ENCODE assay signal across 8 mouse cellular contexts in the genomic region with DNA sequence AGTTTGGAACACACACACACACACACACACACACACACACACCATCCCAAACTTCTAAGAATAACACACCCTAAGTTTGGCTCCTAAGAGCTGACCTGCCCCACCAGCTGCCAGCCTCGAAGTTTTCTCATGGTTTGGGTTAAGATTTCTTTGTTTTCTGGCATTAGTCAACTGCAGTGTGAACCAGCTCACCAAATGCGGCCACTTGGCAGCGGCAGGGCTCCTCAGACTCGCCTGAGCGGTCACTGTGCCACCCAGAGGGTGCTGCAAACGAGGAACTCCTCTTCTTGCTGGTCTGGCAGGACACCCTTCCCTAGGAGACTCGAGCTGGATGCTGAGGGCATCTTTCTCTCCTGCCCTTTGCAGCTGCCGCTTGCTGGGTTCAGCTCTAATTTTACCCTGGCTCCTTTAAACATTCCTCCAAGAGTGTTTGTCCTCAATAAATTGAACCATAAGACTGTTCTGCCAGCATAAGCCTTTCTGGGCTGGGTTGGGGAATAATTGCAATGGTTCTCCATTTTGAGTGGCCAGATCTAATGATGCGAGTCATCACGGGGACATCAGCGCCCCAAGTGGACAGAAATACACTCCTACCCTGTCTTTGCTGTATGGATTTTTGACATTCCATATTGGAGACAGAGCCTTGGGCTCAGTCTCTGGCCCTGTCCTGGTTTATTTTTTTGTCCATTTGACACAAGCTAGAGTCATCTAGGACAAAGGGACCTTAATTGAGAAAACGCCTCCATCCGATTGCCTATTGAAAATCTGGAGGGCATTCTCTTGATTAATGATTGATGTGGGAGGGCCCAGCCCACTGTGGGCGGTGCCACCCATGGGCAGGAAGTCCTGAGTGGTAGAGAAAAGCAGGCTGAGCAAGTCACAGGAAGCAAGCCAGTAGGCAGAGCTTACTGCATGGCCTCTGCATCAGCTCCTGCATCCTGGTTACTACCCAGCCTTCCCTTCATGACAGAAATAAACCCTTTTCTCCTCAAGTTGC. TPM values are rescaled to one million over a fixed set of nuclear protein-coding genes. Genes with fewer than 3 reads are reported as not detected.
DNase-seq lines count a peak whose midpoint lies in the region; ATAC-seq and TF ChIP-seq lines count a peak whose summit lies in the region.

No protein-coding gene starts in this region.

- 0 out of 2 replicates have a peak overlapping the region, but pooled peaks have one; percentile 5 for H3K27ac ChIP-seq in hindbrain, embryonic 12.5 days
- H3K27ac ChIP-seq in hindbrain, embryonic 10.5 days = no peak overlapping the region
- no peak overlapping the region; the same call in 1 of the 2 replicates for H3K27ac ChIP-seq in lung, postnatal 0 days (ENCODE audit: low read length)

- peaks cover 46% of the 10 kb centered on the region for H3K4me1 ChIP-seq in hindbrain, embryonic 12.5 days
- H3K4me1 ChIP-seq in hindbrain, embryonic 10.5 days (replicated peaks) = peaks cover 43% of the 10 kb centered on the region
- peaks cover 7% of the 10 kb centered on the region; the same call in 1 of the 2 replicates for H3K4me1 ChIP-seq in lung, postnatal 0 days (ENCODE audit: insufficient read depth, low read depth, low read length)

- no peaks in the 10 kb centered on the region for H3K27me3 ChIP-seq in hindbrain, embryonic 12.5 days
- no peaks in the 10 kb centered on the region for H3K27me3 ChIP-seq in hindbrain, embryonic 10.5 days (ENCODE audit: insufficient read depth, poor library complexity, severe bottlenecking)
- H3K27me3 ChIP-seq in lung, postnatal 0 days (replicated peaks; ENCODE audit: insufficient read depth, low read length) = no peaks in the 10 kb centered on the region

- no peaks in the 10 kb centered on the region for H3K36me3 ChIP-seq in hindbrain, embryonic 12.5 days
- H3K36me3 ChIP-seq in hindbrain, embryonic 10.5 days = 0 out of 2 replicates have a peak, but pooled peaks cover 2% of the 10 kb centered on the region
- no peaks in the 10 kb centered on the region for H3K36me3 ChIP-seq in lung, postnatal 0 days (ENCODE audit: insufficient read depth, low read length)

- TF ChIP-seq CTCF in lung, postnatal 0 days (IDR thresholded peaks at IDR 0.05) = peak; percentile 43

- DNase-seq in hindbrain, embryonic 10.5 days (ENCODE audit: low spot score) = no peak
- peak; percentile 77 for DNase-seq in CD4-positive helper T cell, adult 2 months (ENCODE audit: low read depth, low spot score)
- peak; percentile 55 for DNase-seq in lung, postnatal 0 days (ENCODE audit: low spot score)
- DNase-seq in embryo, embryonic 9.5 days (ENCODE audit: extremely low spot score) = no peak
- no peak for DNase-seq in frontal cortex, postnatal 10 days (ENCODE audit: low spot score in 2 of 2)
- no peak for DNase-seq in cerebellum, adult 11 months

- H3K4me2 ChIP-seq in hindbrain, embryonic 12.5 days (replicated peaks) = no peak overlapping the region
- H3K4me2 ChIP-seq in lung, postnatal 0 days (replicated peaks; ENCODE audit: low read depth, low read length) = no peak overlapping the region

- 0 out of 2 replicates have a peak, but pooled peaks have one; percentile 13 for TF ChIP-seq EP300 in lung, postnatal 0 days (IDR thresholded peaks at IDR 0.05)

- no peaks in the 10 kb centered on the region for H3K9me3 ChIP-seq in hindbrain, embryonic 12.5 days (replicated peaks)
- H3K9me3 ChIP-seq in hindbrain, embryonic 10.5 days = no peaks in the 10 kb centered on the region
- no peaks in the 10 kb centered on the region for H3K9me3 ChIP-seq in lung, postnatal 0 days (ENCODE audit: low read length)

- H3K4me3 ChIP-seq in hindbrain, embryonic 12.5 days = no peak overlapping the region
- no peak overlapping the region for H3K4me3 ChIP-seq in hindbrain, embryonic 10.5 days
- H3K4me3 ChIP-seq in lung, postnatal 0 days (ENCODE audit: low read depth, low read length) = no peak overlapping the region

- ATAC-seq in hindbrain, embryonic 12.5 days (ENCODE audit: low FRiP score) = no peak
- ATAC-seq in activated CD4-positive, CD25-positive, alpha-beta regulatory T cell, adult 4 months = peak; percentile 87
- peak; percentile 61 for ATAC-seq in lung, postnatal 0 days

- 77% methylated on average over 14 of the region's 14 CpGs for WGBS in hindbrain, embryonic 12.5 days
- WGBS in hindbrain, embryonic 10.5 days = 78% methylated on average over 14 of the region's 14 CpGs
- 72% methylated on average over 14 of the region's 14 CpGs for WGBS in lung, postnatal 0 days

- H3K9ac ChIP-seq in hindbrain, embryonic 12.5 days = no peak overlapping the region
- no peak overlapping the region for H3K9ac ChIP-seq in lung, postnatal 0 days (replicated peaks; ENCODE audit: low read depth)

RNA-seq across cellular contexts. Expression of a gene that starts 37.7 kb away (rescaled TPM):
- 20.9 and 23.6 TPM in 2 replicates for polyA plus RNA-seq in hindbrain, embryonic 12.5 days (2016; fragmentation: Nextera tagmentation; extraction: Ambion mirVana)
- 14.8 and 15.7 TPM in 2 replicates for polyA plus RNA-seq in hindbrain, embryonic 10.5 days (2016; fragmentation: Nextera tagmentation; extraction: Ambion mirVana)
- polyA plus RNA-seq in activated CD4-positive, CD25-positive, alpha-beta regulatory T cell, adult 4 months (2017; shearing (Covaris generic)) = 10 to 100 TPM; 30.4 to 37.0 TPM
- 56.0 and 61.5 TPM in 2 replicates for polyA plus RNA-seq in lung, postnatal 0 days (2015; fragmentation: Nextera tagmentation; extraction: Ambion mirVana)

Comparison
In these comparisons a context has a peak if more than half of its experiments do, and no peak if none do; other contexts are left out.
1. DNase-seq: peak in CD4-positive helper T cell, adult 2 months (single experiment) and lung, postnatal 0 days (single experiment); none in hindbrain, embryonic 10.5 days (single experiment), embryo, embryonic 9.5 days (single experiment), frontal cortex, postnatal 10 days (0 of 2) and cerebellum, adult 11 months (single experiment).